Mouse (Mus musculus): ENCODE measurements at regions not wholly inside any gene's neighbourhood (a gene's known extent, or its start where the extent isn't known, plus 50 kb on each side); places are given as distances from the start of the nearest gene placed in this dataset.
"Not testable (repeated sequence)": the region's sequence is repeated elsewhere in the genome, so short reads cannot be mapped to it uniquely, and the experiment has no call there.

DNA sequence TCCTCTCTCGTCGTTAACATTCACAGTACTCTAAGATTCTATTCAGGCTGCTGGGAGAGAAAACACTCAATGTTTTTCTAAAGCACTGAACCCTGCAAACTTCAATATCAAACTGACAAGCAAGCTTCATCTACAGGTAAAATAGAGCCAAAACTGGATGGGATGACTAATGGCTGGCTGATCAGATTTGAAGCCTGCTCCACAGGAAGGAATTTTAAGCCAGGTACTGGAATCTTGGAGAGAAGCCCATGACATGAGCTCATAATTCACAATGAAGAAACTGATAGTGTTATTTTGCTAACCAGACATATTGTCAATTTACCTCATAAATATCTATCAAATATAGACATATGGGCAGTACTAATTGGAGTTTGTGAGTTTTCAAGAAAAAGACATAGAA is 861.3 kb upstream of the Gpc5 start:
- DNase-seq (ENCODE audit: low spot score in 2 of 2): no peak
- no peak overlapping the region for H3K4me3 ChIP-seq
- H3K27ac ChIP-seq: no peak overlapping the region
- no peak for TF ChIP-seq CTCF (conservative IDR thresholded peaks at IDR 0.05)

DNA sequence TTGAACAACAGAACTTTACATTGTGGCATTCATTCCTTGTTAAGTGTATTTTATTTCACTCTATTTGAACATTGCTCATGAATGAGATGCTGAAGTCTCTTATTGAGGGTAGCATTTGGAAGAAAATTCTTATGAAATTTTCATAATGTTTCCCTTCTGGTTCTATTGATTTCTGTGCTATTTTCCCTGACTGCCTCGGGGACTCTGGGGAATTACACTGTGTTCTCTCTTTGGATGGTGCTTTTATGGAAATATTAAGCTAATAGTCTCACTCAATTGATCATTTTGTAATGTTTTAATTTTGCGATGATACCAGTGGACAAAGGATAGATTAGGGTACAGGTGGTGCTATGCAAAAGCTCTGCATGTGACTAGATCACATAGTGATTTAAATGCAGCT is 837.0 kb upstream of the Gpc5 start:
- H3K4me3 ChIP-seq: no peak overlapping the region

DNA sequence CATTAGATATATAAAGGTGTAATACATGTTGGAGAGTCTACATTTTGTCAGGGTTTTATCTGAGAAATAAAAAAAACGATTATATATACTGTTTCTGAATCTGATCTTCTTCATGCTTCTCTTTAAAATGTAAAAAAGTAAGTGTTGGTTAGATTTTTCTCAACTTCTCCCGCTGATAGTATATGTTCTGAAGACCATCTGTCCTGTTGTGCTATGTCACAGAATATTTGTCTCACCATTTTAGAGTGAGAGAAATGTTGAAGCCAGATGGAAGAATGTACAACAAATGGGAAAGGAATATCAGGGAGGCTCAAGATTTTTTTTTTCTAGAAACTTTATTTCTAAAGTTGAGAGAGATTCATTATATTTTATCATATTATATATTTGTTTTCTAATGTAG is 830.4 kb upstream of the Gpc5 start:
- no peak for DNase-seq (ENCODE audit: low spot score in 2 of 2)
- TF ChIP-seq CTCF (conservative IDR thresholded peaks at IDR 0.05): no peak
- no peak overlapping the region for H3K4me3 ChIP-seq

More for the DNA sequence above, 837.0 kb upstream of the Gpc5 start:
- DNase-seq (ENCODE audit: low spot score in 2 of 2): no peak
- H3K27ac ChIP-seq: no peak overlapping the region
- TF ChIP-seq CTCF (conservative IDR thresholded peaks at IDR 0.05): no peak

DNA sequence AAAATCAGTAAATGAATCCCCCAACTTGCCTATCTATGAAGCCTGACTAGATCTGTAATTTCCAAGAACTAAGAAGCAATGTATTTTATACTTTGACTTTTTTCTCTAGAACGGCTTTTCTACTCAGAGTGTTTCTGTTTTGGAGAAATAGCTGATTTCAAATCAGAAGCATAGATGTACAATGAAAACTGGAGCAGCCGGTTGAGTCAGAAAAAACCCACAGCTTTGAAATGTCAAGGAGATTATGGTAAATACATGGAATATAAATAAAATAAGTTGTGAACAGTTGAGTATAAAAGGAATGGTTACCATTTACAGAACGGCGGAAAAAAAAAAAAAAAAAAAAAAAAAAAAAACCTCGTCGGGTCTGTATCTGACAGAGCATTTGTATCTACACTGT is 791.4 kb upstream of the Gpc5 start:
- DNase-seq (ENCODE audit: low spot score in 2 of 2): no peak
- Histone ChIP-seq H3K4me3 (no peak overlapping the region), H3K27ac (no peak overlapping the region)
- TF ChIP-seq CTCF (conservative IDR thresholded peaks at IDR 0.05): no peak

More for the DNA sequence above, 830.4 kb upstream of the Gpc5 start:
- no peak overlapping the region for H3K27ac ChIP-seq

DNA sequence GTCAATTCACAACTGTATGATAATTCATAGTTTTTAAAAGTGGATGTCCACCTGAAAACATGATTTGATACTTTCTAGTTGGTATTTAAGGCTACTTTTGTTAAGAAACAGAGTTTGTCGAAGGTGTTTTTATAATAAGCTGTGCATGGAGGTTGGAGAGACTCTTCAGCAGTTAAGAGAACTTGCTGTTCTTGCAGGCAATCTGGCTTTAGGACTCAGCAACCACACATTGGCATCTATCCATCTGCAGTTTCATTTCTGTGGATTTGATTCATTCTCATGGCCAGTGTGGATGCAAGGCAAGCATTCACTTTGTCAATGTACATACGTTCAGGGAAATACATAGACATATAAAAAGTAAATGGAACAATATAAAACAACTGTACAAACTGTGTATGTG is 784.5 kb upstream of the Gpc5 start:
- no peak overlapping the region for H3K27ac ChIP-seq
- no peak overlapping the region for H3K4me3 ChIP-seq
- DNase-seq (ENCODE audit: low spot score in 2 of 2): no peak
- TF ChIP-seq CTCF (conservative IDR thresholded peaks at IDR 0.05): no peak

DNA sequence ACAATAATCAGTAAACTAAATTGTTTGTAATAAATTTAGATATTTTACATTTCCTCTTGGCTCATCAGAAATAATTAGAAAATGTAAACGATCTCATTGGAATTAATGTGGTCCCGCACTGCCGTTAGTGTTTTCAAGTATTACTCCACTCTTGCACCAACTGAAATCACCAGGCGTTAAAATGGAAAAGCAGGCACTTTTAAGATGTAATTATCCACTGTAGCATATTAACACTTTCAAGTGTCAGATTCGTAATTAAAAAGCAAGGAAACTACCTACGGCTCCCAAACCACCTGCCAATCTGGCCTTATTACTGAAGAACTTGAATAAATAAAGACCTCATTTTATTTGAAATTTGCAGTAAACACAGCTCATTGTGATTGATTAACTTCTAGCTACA is 759.4 kb upstream of the Gpc5 start:
- no peak for DNase-seq (ENCODE audit: low spot score in 2 of 2)
- no peak overlapping the region for H3K4me3 ChIP-seq
- no peak for TF ChIP-seq CTCF (conservative IDR thresholded peaks at IDR 0.05)
- no peak overlapping the region for H3K27ac ChIP-seq

DNA sequence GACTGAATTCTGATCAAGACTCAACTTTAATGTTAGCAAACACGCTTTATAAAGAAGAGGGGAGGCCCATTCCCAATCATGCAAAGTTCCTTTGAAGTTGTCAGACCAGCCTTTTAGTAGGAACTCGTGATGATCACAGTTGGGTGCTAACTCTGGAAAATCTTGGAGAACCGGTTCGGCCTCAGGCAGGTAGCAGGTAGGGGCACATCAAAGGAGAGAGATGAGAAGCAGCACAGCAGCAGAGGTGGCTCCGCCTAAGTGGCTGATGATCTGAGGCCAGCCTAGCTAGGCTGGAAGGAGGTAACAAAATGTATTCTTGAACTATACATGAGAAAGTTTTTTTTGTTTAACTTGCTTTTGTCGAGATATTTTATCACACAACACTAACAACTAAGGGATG is 742.7 kb upstream of the Gpc5 start:
- DNase-seq (ENCODE audit: low spot score in 2 of 2): no peak
- TF ChIP-seq CTCF (conservative IDR thresholded peaks at IDR 0.05): no peak
- no peak overlapping the region for H3K4me3 ChIP-seq
- no peak overlapping the region for H3K27ac ChIP-seq

DNA sequence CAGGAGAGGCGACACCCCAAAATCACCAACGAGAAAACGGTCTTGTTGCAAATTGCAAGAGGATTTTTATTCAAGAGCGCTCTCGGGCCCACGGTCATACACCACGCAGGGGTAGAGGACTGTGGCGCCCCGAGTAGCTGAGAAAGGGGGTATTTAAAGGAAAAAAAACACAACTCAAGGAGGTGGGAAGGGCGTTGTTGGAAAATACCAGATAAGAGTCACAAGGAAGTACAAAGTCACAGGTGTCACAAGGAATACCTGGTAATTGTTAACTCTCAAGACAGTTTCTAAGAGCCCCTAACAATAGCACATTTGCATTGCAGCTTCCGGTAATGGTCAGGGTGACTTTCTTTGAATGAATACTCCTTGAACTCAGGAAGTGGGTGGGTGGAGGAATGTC is 742.2 kb upstream of the Gpc5 start:
- not testable (repeated sequence) for H3K27ac ChIP-seq; DNase-seq (ENCODE audit: low spot score in 2 of 2); H3K4me3 ChIP-seq

DNA sequence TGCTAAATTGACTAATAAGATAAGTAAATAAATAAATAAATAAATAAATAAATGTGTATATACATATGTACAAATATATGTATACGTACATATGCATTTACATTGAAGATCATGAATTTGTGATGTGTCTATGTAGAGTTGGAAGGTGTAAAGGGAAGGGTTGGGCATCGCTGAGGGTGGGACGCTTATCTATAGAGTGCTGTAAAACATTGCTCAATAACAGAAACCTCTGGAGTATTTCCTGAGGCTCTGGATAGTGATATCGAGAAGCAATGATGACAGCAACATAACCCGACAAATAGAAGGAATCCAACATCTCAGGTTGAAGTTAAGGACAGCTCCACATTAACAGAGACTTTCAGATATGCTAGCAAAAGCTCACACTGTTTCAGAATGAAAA is 739.7 kb upstream of the Gpc5 start:
- Histone ChIP-seq H3K27ac (no peak overlapping the region), H3K4me3 (no peak overlapping the region)
- DNase-seq (ENCODE audit: low spot score in 2 of 2): no peak
- no peak for TF ChIP-seq CTCF (conservative IDR thresholded peaks at IDR 0.05)

DNA sequence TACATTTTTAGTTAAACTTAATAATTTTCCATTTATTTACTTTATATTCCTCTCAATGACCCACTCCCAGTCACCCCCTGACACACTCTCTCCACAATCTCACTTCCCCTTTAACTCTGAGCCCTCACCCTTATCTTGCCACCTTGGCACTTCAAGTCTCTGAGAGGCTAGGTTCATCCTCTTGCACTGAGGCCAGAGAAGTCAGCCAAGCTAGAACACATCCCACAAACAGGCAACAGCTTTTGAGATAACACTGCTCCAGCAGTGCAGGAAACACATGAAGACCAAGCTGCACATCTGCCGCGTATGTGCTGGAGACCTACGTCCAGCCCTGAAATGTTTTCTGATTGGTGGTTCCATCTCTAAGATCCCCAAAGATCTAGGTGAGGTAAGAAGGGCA is 717.2 kb upstream of the Gpc5 start:
- no peak for TF ChIP-seq CTCF (conservative IDR thresholded peaks at IDR 0.05)
- Histone ChIP-seq H3K27ac (no peak overlapping the region), H3K4me3 (no peak overlapping the region)
- DNase-seq (ENCODE audit: low spot score in 2 of 2): no peak

DNA sequence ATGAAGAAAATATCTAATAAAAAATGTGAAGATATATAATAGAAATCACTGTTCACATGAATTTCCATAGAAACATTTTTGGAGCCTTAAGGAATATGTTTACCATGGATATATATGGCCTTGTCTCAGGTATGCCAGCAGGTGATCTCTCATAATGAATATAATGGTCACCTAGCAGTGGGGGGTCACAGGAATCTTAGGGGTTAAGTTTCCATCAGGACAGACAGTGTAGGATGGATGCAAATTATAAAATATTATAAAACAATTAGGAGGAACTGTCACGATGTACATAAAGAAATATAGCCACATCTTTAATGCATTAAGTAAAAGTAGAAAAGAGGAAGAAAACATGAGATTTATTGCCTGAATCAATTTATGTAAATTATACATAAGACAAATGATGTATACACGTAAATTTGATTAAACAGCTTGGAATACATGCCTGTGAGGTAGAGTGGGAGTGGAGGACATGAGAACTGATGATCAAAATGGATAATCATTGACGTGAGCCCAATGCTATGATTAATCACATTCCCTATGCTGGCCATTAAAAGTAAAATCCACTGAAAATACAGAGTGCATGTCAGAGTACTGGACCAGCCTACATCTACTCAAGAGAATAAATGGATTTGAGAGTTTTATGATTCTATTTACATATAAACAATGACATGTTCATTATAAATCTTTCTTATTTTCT is 693.0 kb upstream of the Gpc5 start:
- no peak for TF ChIP-seq CTCF (conservative IDR thresholded peaks at IDR 0.05)
- Histone ChIP-seq H3K4me3 (no peak overlapping the region), H3K27ac (no peak overlapping the region)
- DNase-seq (ENCODE audit: low spot score in 2 of 2): no peak

DNA sequence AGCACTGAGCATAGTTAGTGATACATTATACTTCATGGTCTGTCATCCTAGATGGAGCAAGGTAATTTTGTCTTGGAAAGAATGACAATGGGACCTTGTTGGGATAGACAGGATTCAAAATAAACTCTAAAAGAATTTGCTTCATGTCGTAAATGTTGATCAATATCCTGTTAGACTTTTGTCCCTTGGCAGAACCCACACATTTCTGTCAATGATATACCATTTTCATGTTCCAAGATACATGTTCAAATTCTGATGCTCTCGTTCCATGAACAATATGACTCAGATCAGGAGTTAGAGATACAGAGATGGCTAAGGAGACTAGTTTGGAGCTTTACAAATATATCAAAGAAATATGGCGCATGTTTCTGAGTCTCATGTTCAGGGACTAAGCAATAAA is 673.2 kb upstream of the Gpc5 start:
- no peak overlapping the region for H3K27ac ChIP-seq
- no peak for TF ChIP-seq CTCF (conservative IDR thresholded peaks at IDR 0.05)
- H3K4me3 ChIP-seq: no peak overlapping the region

DNA sequence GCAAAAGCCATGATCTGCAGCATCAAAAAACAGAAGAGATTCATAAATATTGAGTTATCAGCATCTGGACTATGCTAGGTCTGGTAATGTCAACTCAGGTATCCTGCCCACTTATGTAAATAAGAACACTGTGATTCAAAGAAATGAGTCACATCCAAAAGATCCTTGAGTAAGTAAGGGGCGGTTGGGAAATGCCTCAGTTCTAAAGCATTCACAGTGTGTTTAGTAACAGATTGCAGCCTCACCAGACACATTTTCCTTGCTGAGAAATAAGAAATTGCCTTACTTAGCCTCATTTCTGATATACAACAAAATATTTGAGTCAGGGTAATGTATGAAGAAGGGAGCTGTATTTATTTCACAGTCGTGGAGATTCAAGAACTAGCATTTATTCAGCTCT is 666.5 kb upstream of the Gpc5 start:
- peak in 1 of 2 experiments; percentile 16 for DNase-seq (ENCODE audit: low spot score in 2 of 2)

More for the DNA sequence above, 673.2 kb upstream of the Gpc5 start:
- no peak for DNase-seq (ENCODE audit: low spot score in 2 of 2)

More for the DNA sequence above, 666.5 kb upstream of the Gpc5 start:
- TF ChIP-seq CTCF (conservative IDR thresholded peaks at IDR 0.05): no peak
- H3K27ac ChIP-seq: no peak overlapping the region
- H3K4me3 ChIP-seq: no peak overlapping the region

Data from layer of hippocampus, adult 2 months (tissue).